Mouse (Mus musculus): ENCODE results near the gene Hnrnpr. TPM values are rescaled to one million over a fixed set of nuclear protein-coding genes. Genes with fewer than 3 reads are reported as not detected.

Gene Hnrnpr
- polyA plus RNA-seq, 1 experiment from 2014 or later, result 202 TPM

DNA sequence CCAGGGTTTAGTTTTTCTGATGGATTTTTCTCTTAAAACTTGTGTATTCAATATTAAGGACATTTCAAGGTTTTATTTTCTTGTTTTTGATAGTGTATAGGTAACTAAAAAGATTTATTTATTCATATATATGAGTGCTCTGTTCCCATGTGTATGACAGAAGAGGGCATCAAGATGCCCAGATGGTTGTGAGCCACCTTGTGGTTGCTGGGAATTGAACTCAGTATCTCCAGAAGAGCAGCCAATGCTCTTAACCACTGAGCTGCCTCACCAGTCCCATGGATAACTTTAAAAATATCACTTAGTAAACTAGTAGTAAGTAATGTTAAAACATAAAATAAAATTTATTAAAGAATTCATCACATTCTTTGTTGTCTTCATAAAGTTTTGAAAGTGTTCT, 17.4 kb downstream of the Hnrnpr start:
- Histone ChIP-seq H3K27me3 (ENCODE audit: insufficient read depth, low read length) (no peaks in the 10 kb centered on the region), H3K9ac (no peak overlapping the region), H3K4me3 (ENCODE audit: low read depth, low read length) (no peak overlapping the region), H3K4me1 (ENCODE audit: insufficient read depth) (no peaks in the 10 kb centered on the region), H3K36me3 (ENCODE audit: insufficient read depth) (peaks cover 84% of the 10 kb centered on the region), H3K9me3 (ENCODE audit: low read depth, low read length) (no peaks in the 10 kb centered on the region), H3K27ac (ENCODE audit: low read depth) (no peak overlapping the region), H3K4me2 (no peak overlapping the region)
- no peak for TF ChIP-seq CTCF (IDR thresholded peaks at IDR 0.05; ENCODE audit: low read depth)
- ATAC-seq (ENCODE audit: insufficient read depth) (no peak), DNase-seq (no peak)

DNA sequence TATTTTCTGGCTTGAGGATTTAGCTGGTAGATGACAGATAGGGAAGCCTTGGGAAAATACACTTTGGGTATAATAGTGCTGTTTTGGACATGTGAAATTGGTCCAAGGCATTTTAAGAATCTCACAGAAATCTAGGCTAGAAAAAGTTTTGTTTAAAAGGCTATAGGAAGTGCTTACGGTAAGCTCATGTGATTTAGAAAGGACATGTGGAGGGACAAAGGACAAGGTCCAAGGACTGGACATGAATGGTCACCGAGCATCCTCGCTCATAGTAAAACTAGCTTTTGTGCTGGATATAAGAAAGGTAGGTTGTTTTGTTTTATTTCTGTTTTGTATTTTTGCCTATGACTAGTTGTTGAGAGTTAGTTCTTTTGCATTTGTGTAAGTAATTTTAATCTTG, 21.0 kb downstream of the Hnrnpr start:
- Histone ChIP-seq H3K9ac (no peak overlapping the region), H3K27ac (ENCODE audit: low read depth) (no peak overlapping the region), H3K4me2 (no peak overlapping the region), H3K4me3 (ENCODE audit: low read depth, low read length) (no peak overlapping the region), H3K27me3 (ENCODE audit: insufficient read depth, low read length) (no peaks in the 10 kb centered on the region), H3K36me3 (ENCODE audit: insufficient read depth) (peaks cover 84% of the 10 kb centered on the region), H3K4me1 (ENCODE audit: insufficient read depth) (no peaks in the 10 kb centered on the region), H3K9me3 (ENCODE audit: low read depth, low read length) (no peaks in the 10 kb centered on the region)
- WGBS, result 93% methylated on average over 3 of the region's 3 CpGs
- no peak for DNase-seq
- no peak for TF ChIP-seq CTCF (IDR thresholded peaks at IDR 0.05; ENCODE audit: low read depth)
- ATAC-seq (ENCODE audit: insufficient read depth), result no peak

DNA sequence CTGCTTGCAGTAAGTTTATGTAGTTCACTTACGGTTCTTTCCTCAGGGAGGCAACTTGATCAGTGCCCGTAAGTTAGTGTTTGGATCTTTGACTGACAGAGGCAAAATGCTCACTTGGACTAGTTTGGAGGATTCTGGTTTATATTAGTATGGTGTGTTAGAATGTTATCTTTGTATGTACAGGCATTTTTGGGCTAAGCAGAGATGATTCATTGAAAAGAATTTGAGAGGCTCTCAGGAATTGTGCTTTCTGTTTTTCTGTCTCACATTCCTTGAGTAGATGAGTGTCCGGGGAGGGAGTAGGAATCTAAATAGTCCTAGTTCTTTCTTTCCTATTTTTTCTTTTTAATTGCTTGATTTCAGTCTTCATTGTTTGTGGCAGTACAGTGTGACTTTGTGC, 22.4 kb downstream of the Hnrnpr start:
- no peak overlapping the region for H3K4me2 ChIP-seq
- 79% methylated on average over 3 of the region's 3 CpGs for WGBS
- H3K4me3 ChIP-seq (ENCODE audit: low read depth, low read length), result no peak overlapping the region
- ATAC-seq (ENCODE audit: insufficient read depth) (no peak), DNase-seq (no peak)
- no peaks in the 10 kb centered on the region for H3K4me1 ChIP-seq (ENCODE audit: insufficient read depth)
- H3K9me3 ChIP-seq (ENCODE audit: low read depth, low read length), result no peaks in the 10 kb centered on the region
- H3K9ac ChIP-seq, result no peak overlapping the region
- no peak for TF ChIP-seq CTCF (IDR thresholded peaks at IDR 0.05; ENCODE audit: low read depth)
- H3K36me3 ChIP-seq (ENCODE audit: insufficient read depth), result peaks cover 84% of the 10 kb centered on the region
- H3K27me3 ChIP-seq (ENCODE audit: insufficient read depth, low read length), result no peaks in the 10 kb centered on the region
- no peak overlapping the region for H3K27ac ChIP-seq (ENCODE audit: low read depth)

DNA sequence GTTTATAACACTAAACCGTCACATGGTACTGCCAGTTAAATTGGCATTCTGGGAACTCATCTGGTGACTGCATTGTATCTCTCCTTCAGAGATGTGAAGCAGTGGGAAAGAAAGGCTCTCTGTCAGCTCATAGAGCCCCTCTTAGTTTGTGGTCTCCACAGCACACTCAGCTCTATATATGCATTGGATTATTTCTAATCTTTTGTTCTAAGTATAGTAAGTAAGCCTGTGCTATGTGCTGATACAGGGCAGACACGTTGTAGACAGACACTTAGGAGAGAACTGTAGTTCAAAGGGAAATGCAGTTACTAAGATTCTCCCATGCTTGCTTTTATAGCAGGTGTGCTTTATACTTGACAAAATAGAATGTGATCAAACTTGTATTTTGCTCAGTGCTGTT, 24.3 kb downstream of the Hnrnpr start:
- TF ChIP-seq CTCF (IDR thresholded peaks at IDR 0.05; ENCODE audit: low read depth), result no peak
- H3K4me2 ChIP-seq, result no peak overlapping the region
- H3K9me3 ChIP-seq (ENCODE audit: low read depth, low read length), result no peaks in the 10 kb centered on the region
- H3K9ac ChIP-seq, result no peak overlapping the region
- no peak overlapping the region for H3K4me3 ChIP-seq (ENCODE audit: low read depth, low read length)
- peaks cover 83% of the 10 kb centered on the region for H3K36me3 ChIP-seq (ENCODE audit: insufficient read depth)
- H3K27ac ChIP-seq (ENCODE audit: low read depth), result no peak overlapping the region
- WGBS, result 64% methylated on average over 2 of the region's 2 CpGs
- no peaks in the 10 kb centered on the region for H3K27me3 ChIP-seq (ENCODE audit: insufficient read depth, low read length)
- ATAC-seq (ENCODE audit: insufficient read depth) (no peak), DNase-seq (no peak)
- H3K4me1 ChIP-seq (ENCODE audit: insufficient read depth), result no peaks in the 10 kb centered on the region

DNA sequence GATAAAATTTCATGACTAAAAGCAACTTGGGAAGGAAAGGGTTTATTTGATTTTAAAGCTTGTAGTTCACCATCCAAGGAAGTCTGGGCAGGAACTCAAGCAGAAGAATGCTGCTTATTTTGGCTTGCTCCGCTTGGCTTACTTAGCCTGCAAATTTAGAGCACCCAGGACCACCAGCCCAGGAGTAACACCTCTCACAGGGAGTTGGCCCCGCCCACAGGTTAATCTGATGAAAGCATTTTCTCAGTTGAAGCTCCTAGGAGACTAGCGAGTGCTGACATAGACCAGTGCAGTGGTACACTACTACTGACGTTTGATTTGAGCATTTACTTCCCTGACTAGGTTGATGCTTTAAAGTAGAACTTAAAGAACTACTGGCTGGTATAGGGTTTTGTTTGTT, 26.4 kb downstream of the Hnrnpr start:
- ATAC-seq (ENCODE audit: insufficient read depth), result no peak
- H3K4me1 ChIP-seq (ENCODE audit: insufficient read depth), result no peaks in the 10 kb centered on the region
- no peak overlapping the region for H3K9ac ChIP-seq
- no peak overlapping the region for H3K4me2 ChIP-seq
- 62% methylated on average over 4 of the region's 4 CpGs for WGBS
- no peak for TF ChIP-seq CTCF (IDR thresholded peaks at IDR 0.05; ENCODE audit: low read depth)
- no peaks in the 10 kb centered on the region for H3K27me3 ChIP-seq (ENCODE audit: insufficient read depth, low read length)
- peaks cover 74% of the 10 kb centered on the region for H3K36me3 ChIP-seq (ENCODE audit: insufficient read depth)
- no peak overlapping the region for H3K27ac ChIP-seq (ENCODE audit: low read depth)
- no peak overlapping the region for H3K4me3 ChIP-seq (ENCODE audit: low read depth, low read length)
- H3K9me3 ChIP-seq (ENCODE audit: low read depth, low read length), result no peaks in the 10 kb centered on the region
- DNase-seq, result no peak

DNA sequence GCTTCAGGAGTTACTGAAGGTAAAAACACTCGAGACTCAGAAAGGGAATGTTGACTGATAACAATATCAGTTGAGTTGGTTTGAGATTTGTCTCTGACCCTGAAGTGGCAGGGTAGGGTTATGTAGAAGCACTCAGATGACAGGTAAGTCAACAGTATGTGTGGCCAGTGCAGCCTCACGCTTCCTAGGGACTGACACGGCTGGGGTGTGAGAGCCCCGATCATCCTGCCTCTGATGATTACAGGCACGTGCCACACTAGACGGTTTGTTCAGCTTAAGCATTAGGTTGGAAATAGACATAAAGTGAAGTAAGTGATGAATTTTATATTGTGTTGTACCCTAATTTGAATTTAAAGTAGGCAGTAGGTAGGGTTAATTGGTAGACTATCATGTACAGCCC, 38.9 kb downstream of the Hnrnpr start:
- no peak for TF ChIP-seq CTCF (IDR thresholded peaks at IDR 0.05; ENCODE audit: low read depth)
- 65% methylated on average over 6 of the region's 6 CpGs for WGBS
- DNase-seq (no peak), ATAC-seq (ENCODE audit: insufficient read depth) (no peak)
- Histone ChIP-seq H3K4me3 (ENCODE audit: low read depth, low read length) (no peak overlapping the region), H3K27me3 (ENCODE audit: insufficient read depth, low read length) (no peaks in the 10 kb centered on the region), H3K9ac (no peak overlapping the region), H3K27ac (ENCODE audit: low read depth) (no peak overlapping the region), H3K4me1 (ENCODE audit: insufficient read depth) (no peaks in the 10 kb centered on the region), H3K9me3 (ENCODE audit: low read depth, low read length) (no peaks in the 10 kb centered on the region), H3K36me3 (ENCODE audit: insufficient read depth) (peaks cover 79% of the 10 kb centered on the region), H3K4me2 (no peak overlapping the region)

DNA sequence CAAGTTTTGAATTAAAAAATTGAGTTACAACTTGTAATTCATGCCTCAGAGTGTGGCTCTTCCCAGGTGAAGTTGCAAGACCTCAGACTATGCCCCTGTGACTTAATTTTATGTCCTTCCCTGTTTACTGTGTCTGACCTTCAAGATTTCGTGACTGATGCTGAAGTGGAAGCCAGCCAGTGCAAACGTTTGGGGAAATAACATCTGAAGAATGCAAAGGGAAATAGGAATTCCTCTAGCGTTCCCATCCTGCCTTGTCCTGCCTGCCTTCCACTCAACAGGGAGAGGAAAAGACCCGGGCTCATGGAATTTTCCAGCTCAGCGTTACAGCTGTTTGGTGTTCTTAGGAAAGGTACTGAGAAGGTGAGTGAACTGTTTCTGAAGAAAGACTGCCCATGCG, 46.3 kb downstream of the Hnrnpr start:
- Histone ChIP-seq H3K36me3 (ENCODE audit: insufficient read depth) (peaks cover 91% of the 10 kb centered on the region), H3K27ac (ENCODE audit: low read depth) (no peak overlapping the region), H3K4me1 (ENCODE audit: insufficient read depth) (no peaks in the 10 kb centered on the region), H3K27me3 (ENCODE audit: insufficient read depth, low read length) (no peaks in the 10 kb centered on the region), H3K4me2 (no peak overlapping the region), H3K9me3 (ENCODE audit: low read depth, low read length) (no peaks in the 10 kb centered on the region), H3K9ac (no peak overlapping the region), H3K4me3 (ENCODE audit: low read depth, low read length) (no peak overlapping the region)
- no peak for TF ChIP-seq CTCF (IDR thresholded peaks at IDR 0.05; ENCODE audit: low read depth)
- WGBS, result 64% methylated on average over 6 of the region's 6 CpGs
- DNase-seq (no peak), ATAC-seq (ENCODE audit: insufficient read depth) (no peak)

DNA sequence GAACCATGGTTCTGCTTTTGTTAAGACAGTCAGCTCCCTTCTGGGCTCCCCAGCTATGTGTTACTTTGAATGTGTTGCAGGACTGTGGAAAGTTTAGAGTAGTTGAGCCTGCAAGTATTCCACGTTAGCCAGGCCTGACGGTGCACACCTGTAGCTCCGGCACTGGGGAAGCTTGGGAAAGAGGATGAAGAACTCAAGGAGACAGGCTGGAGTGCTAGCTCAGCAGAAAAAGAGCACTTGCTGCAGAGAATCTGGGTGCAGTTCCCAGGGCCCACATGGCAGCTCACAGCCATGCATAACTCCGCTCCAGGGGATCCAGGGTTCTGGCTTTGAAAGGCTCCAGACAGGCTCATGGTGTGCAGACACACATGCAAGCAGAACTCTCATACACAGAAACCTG, 46.7 kb downstream of the Hnrnpr start:
- Histone ChIP-seq H3K36me3 (ENCODE audit: insufficient read depth) (peaks cover 90% of the 10 kb centered on the region), H3K9ac (no peak overlapping the region)
- ATAC-seq (ENCODE audit: insufficient read depth), result no peak

More for the DNA sequence above, 46.7 kb downstream of the Hnrnpr start:
- TF ChIP-seq CTCF (IDR thresholded peaks at IDR 0.05; ENCODE audit: low read depth), result no peak
- Histone ChIP-seq H3K27me3 (ENCODE audit: insufficient read depth, low read length) (no peaks in the 10 kb centered on the region), H3K4me2 (no peak overlapping the region), H3K4me3 (ENCODE audit: low read depth, low read length) (no peak overlapping the region), H3K27ac (ENCODE audit: low read depth) (no peak overlapping the region), H3K4me1 (ENCODE audit: insufficient read depth) (no peaks in the 10 kb centered on the region), H3K9me3 (ENCODE audit: low read depth, low read length) (no peaks in the 10 kb centered on the region)
- no peak for DNase-seq
- 92% methylated on average over 4 of the region's 4 CpGs for WGBS

Data from lung, embryonic 14.5 days (tissue).